Comparison of ENCODE assay signal across 14 mouse cellular contexts in the genomic region with DNA sequence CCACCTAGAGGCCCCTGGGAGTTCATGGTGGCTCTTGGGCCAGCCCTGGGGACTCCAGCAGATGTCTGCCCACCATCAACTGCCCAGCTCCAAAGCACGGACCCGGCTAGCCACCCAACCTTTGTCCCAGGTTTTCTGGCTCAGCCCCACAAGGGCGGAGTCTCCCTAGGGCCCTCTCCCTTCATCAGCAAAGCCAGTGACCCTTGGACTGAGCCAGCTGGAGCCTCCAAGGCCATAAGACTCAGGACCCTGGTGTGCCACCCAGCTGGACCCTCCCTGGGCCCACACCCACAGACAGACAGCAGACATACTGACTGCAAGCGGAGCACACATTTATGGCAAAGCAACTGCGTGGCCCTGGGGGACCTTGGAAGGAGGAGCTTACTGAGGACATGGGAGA. TPM values are rescaled to one million over a fixed set of nuclear protein-coding genes. Genes with fewer than 3 reads are reported as not detected.
A peak's percentile ranks its signal among the peaks of the same experiment; 100 is the strongest.
DNase-seq lines count a peak whose midpoint lies in the region; ATAC-seq and TF ChIP-seq lines count a peak whose summit lies in the region.
"Had no signal": no experiment of that assay in that cellular context is flagged by ENCODE, and none has a peak within 500 bp of the region (broad histone marks: within the 10 kb centered on the region; RNA-seq: fewer than 3 reads in every experiment).

No protein-coding gene starts in this region.

- 48% methylated on average over 5 of the region's 5 CpGs for WGBS in intestine, embryonic 14.5 days
- 23% methylated on average over 5 of the region's 5 CpGs for WGBS in intestine, postnatal 0 days
- 57% methylated on average over 5 of the region's 5 CpGs for WGBS in kidney, postnatal 0 days
- WGBS in liver, embryonic 15.5 days (ENCODE audit: insufficient replicate concordance), result 63% methylated on average over 5 of the region's 5 CpGs

- H3K9me3 ChIP-seq in intestine, embryonic 14.5 days (ENCODE audit: control insufficient read depth, low read length), result no peaks in the 10 kb centered on the region
- H3K9me3 ChIP-seq in intestine, postnatal 0 days (ENCODE audit: control insufficient read depth), result no peaks in the 10 kb centered on the region
- no peaks in the 10 kb centered on the region for H3K9me3 ChIP-seq in kidney, postnatal 0 days (replicated peaks; ENCODE audit: low read length)
- no peaks in the 10 kb centered on the region for H3K9me3 ChIP-seq in liver, embryonic 15.5 days (replicated peaks)
- H3K9me3 ChIP-seq: heart, embryonic 13.5 days had no signal

- no peaks in the 10 kb centered on the region for H3K36me3 ChIP-seq in intestine, embryonic 14.5 days (ENCODE audit: control insufficient read depth, insufficient read depth, low read length)
- H3K36me3 ChIP-seq in intestine, postnatal 0 days (ENCODE audit: control insufficient read depth, insufficient read depth), result peaks cover 11% of the 10 kb centered on the region; the same call in 1 of the 2 replicates
- no peaks in the 10 kb centered on the region for H3K36me3 ChIP-seq in kidney, postnatal 0 days (ENCODE audit: insufficient read depth, low read length)
- no peaks in the 10 kb centered on the region for H3K36me3 ChIP-seq in liver, embryonic 15.5 days (replicated peaks)
- H3K36me3 ChIP-seq: heart, embryonic 13.5 days had no signal

- no peak for TF ChIP-seq CTCF in intestine, postnatal 0 days (IDR thresholded peaks at IDR 0.05; ENCODE audit: low read depth)
- TF ChIP-seq CTCF in kidney, postnatal 0 days (IDR thresholded peaks at IDR 0.05; ENCODE audit: low read depth), result no peak

- H3K4me1 ChIP-seq in intestine, embryonic 14.5 days (replicated peaks; ENCODE audit: control insufficient read depth, insufficient read depth, low read length), result peaks cover 15% of the 10 kb centered on the region
- no peaks in the 10 kb centered on the region; the same call in none of the 2 replicates for H3K4me1 ChIP-seq in intestine, postnatal 0 days (replicated peaks; ENCODE audit: control insufficient read depth, insufficient read depth, low read length)
- peaks cover 37% of the 10 kb centered on the region for H3K4me1 ChIP-seq in kidney, postnatal 0 days (replicated peaks; ENCODE audit: insufficient read depth, low read length)
- peaks cover 50% of the 10 kb centered on the region for H3K4me1 ChIP-seq in liver, embryonic 15.5 days (replicated peaks)

- no peak overlapping the region for H3K9ac ChIP-seq in intestine, embryonic 14.5 days (ENCODE audit: low read length)
- 0 out of 2 replicates have a peak overlapping the region, but pooled peaks have one; percentile 37 for H3K9ac ChIP-seq in intestine, postnatal 0 days (ENCODE audit: low read depth, low read length)
- H3K9ac ChIP-seq in kidney, postnatal 0 days (ENCODE audit: low read depth, low read length), result no peak overlapping the region
- no peak overlapping the region for H3K9ac ChIP-seq in liver, embryonic 15.5 days
- H3K9ac ChIP-seq: heart, embryonic 13.5 days had no signal

- ATAC-seq in intestine, embryonic 14.5 days (replicated peaks; ENCODE audit: low FRiP score, low TSS enrichment, low read depth), result no peak
- peak; percentile 55 for ATAC-seq in intestine, postnatal 0 days
- ATAC-seq in kidney, postnatal 0 days (replicated peaks; ENCODE audit: low FRiP score, low read depth), result peak; percentile 21
- no peak for ATAC-seq in liver, embryonic 15.5 days (ENCODE audit: insufficient read depth)

- H3K27ac ChIP-seq in intestine, embryonic 14.5 days (ENCODE audit: low read depth), result no peak overlapping the region
- H3K27ac ChIP-seq in intestine, postnatal 0 days (ENCODE audit: low read depth, low read length), result peak overlapping the region; percentile 83
- peak overlapping the region; percentile 57; the same call in 1 of the 2 replicates for H3K27ac ChIP-seq in kidney, postnatal 0 days
- H3K27ac ChIP-seq in liver, embryonic 15.5 days (replicated peaks), result no peak overlapping the region
- H3K27ac ChIP-seq: heart, embryonic 13.5 days had no signal

- H3K27me3 ChIP-seq in intestine, embryonic 14.5 days (replicated peaks; ENCODE audit: control insufficient read depth, insufficient read depth, low read length), result peaks cover 99% of the 10 kb centered on the region
- peaks cover 59% of the 10 kb centered on the region for H3K27me3 ChIP-seq in intestine, postnatal 0 days (replicated peaks; ENCODE audit: control insufficient read depth, insufficient read depth, low read length)
- peaks cover 48% of the 10 kb centered on the region for H3K27me3 ChIP-seq in kidney, postnatal 0 days (ENCODE audit: insufficient read depth, low read length)
- peaks cover 100% of the 10 kb centered on the region for H3K27me3 ChIP-seq in liver, embryonic 15.5 days

- peak; percentile 53 for DNase-seq in intestine, embryonic 14.5 days (ENCODE audit: low spot score)
- no peak for DNase-seq in kidney, postnatal 0 days (ENCODE audit: low spot score)
- no peak for DNase-seq in right cerebral cortex, postnatal 4 days
- DNase-seq in embryo, embryonic 9.5 days (ENCODE audit: extremely low spot score), result no peak
- DNase-seq in frontal cortex, postnatal 14 days (ENCODE audit: low spot score in 2 of 2), result no peak
- DNase-seq: cerebellum, postnatal 14 days; heart, postnatal 4 days; lung, adult 18-20 months; lung, postnatal 4 days had no signal

- no peak overlapping the region for H3K4me2 ChIP-seq in intestine, embryonic 14.5 days (ENCODE audit: low read length)
- peak overlapping the region; percentile 89 for H3K4me2 ChIP-seq in intestine, postnatal 0 days (replicated peaks; ENCODE audit: low read depth)
- peak overlapping the region; percentile 37; the same call in 1 of the 2 replicates for H3K4me2 ChIP-seq in kidney, postnatal 0 days (ENCODE audit: low read length)
- H3K4me2 ChIP-seq in liver, embryonic 15.5 days, result peak overlapping the region; percentile 15
- H3K4me2 ChIP-seq: heart, embryonic 13.5 days had no signal

- no peak overlapping the region for H3K4me3 ChIP-seq in intestine, embryonic 14.5 days (ENCODE audit: low read depth, low read length)
- H3K4me3 ChIP-seq in intestine, postnatal 0 days (ENCODE audit: low read depth, low read length), result peak overlapping the region; percentile 55
- H3K4me3 ChIP-seq in kidney, postnatal 0 days (replicated peaks; ENCODE audit: low read depth, low read length), result no peak overlapping the region
- H3K4me3 ChIP-seq in liver, embryonic 15.5 days (replicated peaks), result peak overlapping the region; percentile 5; the same call in 1 of the 2 replicates
- H3K4me3 ChIP-seq: heart, embryonic 13.5 days had no signal

RNA-seq across cellular contexts. Expression of a gene that starts 13.1 kb away (rescaled TPM):
- polyA plus RNA-seq in intestine, embryonic 14.5 days (2014; fragmentation: Nextera tagmentation; extraction: Ambion mirVana), result 0.97 and 0.98 TPM in 2 replicates
- polyA plus RNA-seq in intestine, postnatal 0 days (2015; fragmentation: Nextera tagmentation; extraction: Ambion mirVana), result 0.82 and 1.2 TPM in 2 replicates
- polyA plus RNA-seq in kidney, postnatal 0 days (2015; fragmentation: Nextera tagmentation; extraction: Ambion mirVana), result 0.68 and 0.83 TPM in 2 replicates
- 0.37 and 0.50 TPM in 2 replicates for polyA plus RNA-seq in liver, embryonic 15.5 days (2015; fragmentation: Nextera tagmentation; extraction: Ambion mirVana)

RNA-seq across cellular contexts. Expression of a gene that starts 23.4 kb away (rescaled TPM):
- polyA plus RNA-seq in intestine, embryonic 14.5 days (2014; fragmentation: Nextera tagmentation; extraction: Ambion mirVana), result 22.8 and 24.2 TPM in 2 replicates
- 260 and 264 TPM in 2 replicates for polyA plus RNA-seq in intestine, postnatal 0 days (2015; fragmentation: Nextera tagmentation; extraction: Ambion mirVana)
- 32.9 and 35.0 TPM in 2 replicates for polyA plus RNA-seq in kidney, postnatal 0 days (2015; fragmentation: Nextera tagmentation; extraction: Ambion mirVana)
- polyA plus RNA-seq in liver, embryonic 15.5 days (2015; fragmentation: Nextera tagmentation; extraction: Ambion mirVana), result 1.5 and 2.0 TPM in 2 replicates

RNA-seq across cellular contexts. Expression of a gene that starts 29.9 kb away (rescaled TPM):
- not detected in 2 replicates for polyA plus RNA-seq in intestine, embryonic 14.5 days (2014; fragmentation: Nextera tagmentation; extraction: Ambion mirVana)
- polyA plus RNA-seq in intestine, postnatal 0 days (2015; fragmentation: Nextera tagmentation; extraction: Ambion mirVana), result 8.6 and 11.2 TPM in 2 replicates
- 0.41 and 0.78 TPM in 2 replicates for polyA plus RNA-seq in kidney, postnatal 0 days (2015; fragmentation: Nextera tagmentation; extraction: Ambion mirVana)
- 0.14 TPM in 1 of 2 replicates, not detected in the other for polyA plus RNA-seq in liver, embryonic 15.5 days (2015; fragmentation: Nextera tagmentation; extraction: Ambion mirVana)
- polyA plus RNA-seq: frontal cortex, adult 2 months; heart, embryonic 13.5 days; midbrain, postnatal 0 days had no signal

RNA-seq across cellular contexts. Expression of a gene that starts 49.1 kb away (rescaled TPM):
- polyA plus RNA-seq in intestine, embryonic 14.5 days (2014; fragmentation: Nextera tagmentation; extraction: Ambion mirVana), result 61.5 and 69.7 TPM in 2 replicates
- 24.1 and 28.7 TPM in 2 replicates for polyA plus RNA-seq in intestine, postnatal 0 days (2015; fragmentation: Nextera tagmentation; extraction: Ambion mirVana)
- 56.4 and 63.5 TPM in 2 replicates for polyA plus RNA-seq in kidney, postnatal 0 days (2015; fragmentation: Nextera tagmentation; extraction: Ambion mirVana)
- polyA plus RNA-seq in liver, embryonic 15.5 days (2015; fragmentation: Nextera tagmentation; extraction: Ambion mirVana), result 14.0 and 14.2 TPM in 2 replicates

RNA-seq across cellular contexts. Expression of a gene that starts 56.5 kb away (rescaled TPM):
- 9.0 and 9.2 TPM in 2 replicates for polyA plus RNA-seq in intestine, embryonic 14.5 days (2014; fragmentation: Nextera tagmentation; extraction: Ambion mirVana)
- polyA plus RNA-seq in intestine, postnatal 0 days (2015; fragmentation: Nextera tagmentation; extraction: Ambion mirVana), result 14.0 and 19.6 TPM in 2 replicates
- 18.3 and 19.3 TPM in 2 replicates for polyA plus RNA-seq in kidney, postnatal 0 days (2015; fragmentation: Nextera tagmentation; extraction: Ambion mirVana)
- polyA plus RNA-seq in liver, embryonic 15.5 days (2015; fragmentation: Nextera tagmentation; extraction: Ambion mirVana), result 5.1 and 5.9 TPM in 2 replicates

Comparison
In these comparisons a context has a peak if more than half of its experiments do, and no peak if none do; other contexts are left out.
1. ATAC-seq: peak in intestine, postnatal 0 days (single experiment) and kidney, postnatal 0 days (single experiment); none in intestine, embryonic 14.5 days (single experiment) and liver, embryonic 15.5 days (single experiment).
2. H3K27ac ChIP-seq: peak in intestine, postnatal 0 days (single experiment) and kidney, postnatal 0 days (single experiment); none in intestine, embryonic 14.5 days (single experiment) and liver, embryonic 15.5 days (single experiment).
3. H3K4me3 ChIP-seq: peak in intestine, postnatal 0 days (single experiment) and liver, embryonic 15.5 days (single experiment); none in intestine, embryonic 14.5 days (single experiment) and kidney, postnatal 0 days (single experiment).